In genomic region chr9:69377654-69378045, GRCm38 (mm10) we compare ENCODE assay signal across 22 mouse cellular contexts. TPM values are rescaled to one million over a fixed set of nuclear protein-coding genes. Genes with fewer than 3 reads are reported as not detected.
DNase-seq lines count a peak whose midpoint lies in the region; ATAC-seq and TF ChIP-seq lines count a peak whose summit lies in the region.
"Had no signal": no experiment of that assay in that cellular context is flagged by ENCODE, and none has a peak within 500 bp of the region (broad histone marks: within the 10 kb centered on the region; RNA-seq: fewer than 3 reads in every experiment).

No protein-coding gene starts in this region.

- no peak for TF ChIP-seq POLR2A in spleen, adult 2 months (IDR thresholded peaks at IDR 0.05; ENCODE audit: low read depth, low read length)

- no peak for TF ChIP-seq CTCF in spleen, adult 2 months (IDR thresholded peaks at IDR 0.05; ENCODE audit: extremely low read depth, insufficient read depth, insufficient read length, insufficient replicate concordance)

- H3K36me3 ChIP-seq in spleen, adult 2 months (ENCODE audit: control insufficient read depth, insufficient read depth, low read length) = no peaks in the 10 kb centered on the region
- H3K36me3 ChIP-seq: forebrain, embryonic 12.5 days had no signal

- peak in 1 of 2 experiments; percentile 22 for DNase-seq in spleen, adult 2 months (ENCODE audit: low read depth in 1 of 2, low spot score in 2 of 2)
- no peak for DNase-seq in spleen, postnatal 10 days (ENCODE audit: low spot score in 2 of 2)
- peak; percentile 36 for DNase-seq in testis, postnatal 10 days (ENCODE audit: low spot score)
- no peak for DNase-seq in testis, postnatal 14 days (ENCODE audit: low spot score)
- DNase-seq in layer of hippocampus, adult 11-12 months (ENCODE audit: low spot score) = no peak
- DNase-seq in cerebellum, postnatal 36 days = no peak
- DNase-seq: adrenal gland, adult 8-10 months; adrenal gland, postnatal 14 days; adrenal gland, postnatal 36 days; cerebellum, adult 11-12 months; cerebellum, adult 9-10 months; cerebellum, postnatal 10 days had no signal

- H3K4me3 ChIP-seq in spleen, adult 2 months (ENCODE audit: extremely low read depth, insufficient read depth, insufficient read length) = no peak overlapping the region
- H3K4me3 ChIP-seq: embryonic facial prominence, embryonic 13.5 days; embryonic facial prominence, embryonic 15.5 days; erythroblast, embryonic 14.5 days; forebrain, embryonic 10.5 days; forebrain, embryonic 12.5 days had no signal

- WGBS in spleen, adult 2 months = 73% methylated on average over 3 of the region's 3 CpGs

- peak overlapping the region; percentile 81 for H3K27ac ChIP-seq in spleen, adult 2 months (ENCODE audit: insufficient read depth, low read length)
- H3K27ac ChIP-seq: embryonic facial prominence, embryonic 13.5 days; embryonic facial prominence, embryonic 15.5 days; forebrain, embryonic 10.5 days; forebrain, embryonic 12.5 days had no signal

- peaks cover 10% of the 10 kb centered on the region; the same call in 1 of the 2 replicates for H3K4me1 ChIP-seq in spleen, adult 2 months (ENCODE audit: control insufficient read depth, insufficient read depth, insufficient read length)
- H3K4me1 ChIP-seq: embryonic facial prominence, embryonic 15.5 days; forebrain, embryonic 10.5 days had no signal

- no peaks in the 10 kb centered on the region for H3K27me3 ChIP-seq in spleen, adult 2 months (ENCODE audit: control insufficient read depth, insufficient read depth, low read length)
- H3K27me3 ChIP-seq: embryonic facial prominence, embryonic 13.5 days; embryonic facial prominence, embryonic 15.5 days; forebrain, embryonic 12.5 days; Patski had no signal

- ATAC-seq in neutrophil, adult 5-6 weeks (ENCODE audit: extremely low read depth, insufficient number of reproducible peaks, low FRiP score, poor library complexity, severe bottlenecking) = peak; percentile 43; the same call in 1 of the 2 replicates
- ATAC-seq: activated CD4-positive, CD25-positive, alpha-beta regulatory T cell, adult 4 months; forebrain, embryonic 14.5 days; forebrain, embryonic 16.5 days; Patski had no signal

RNA-seq across cellular contexts. Expression of gene Ice2, which starts 20.1 kb away (rescaled TPM):
- 2.2 and 2.6 TPM in 2 replicates for polyA plus RNA-seq in spleen, adult 2 months (2012; rRNA removed)
- total RNA-seq in neutrophil, adult 5-6 weeks (2017) = 26.3 and 27.4 TPM in 2 replicates
